Mouse (Mus musculus): ENCODE measurements around the gene Iqcf5. TPM values are rescaled to one million over a fixed set of nuclear protein-coding genes. Genes with fewer than 3 reads are reported as not detected.

Iqcf5 gene
- total and polyA plus RNA-seq, 2 experiments from 2014 or later: not detected

GRCm38 (mm10) chr9:106469776-106470175, 44.6 kb upstream of the Iqcf5 start:
- Histone ChIP-seq H3K9me3 (ENCODE audit: low read length) (no peaks in the 10 kb centered on the region), H3K9ac (replicated peaks; ENCODE audit: low read length, poor library complexity, severe bottlenecking) (no peak overlapping the region), H3K4me3 (ENCODE audit: low read depth, low read length) (no peak overlapping the region), H3K4me1 (ENCODE audit: insufficient read depth, low read length) (no peaks in the 10 kb centered on the region; the same call in 1 of the 2 replicates), H3K27me3 (ENCODE audit: insufficient read depth, low read length) (no peaks in the 10 kb centered on the region), H3K27ac (ENCODE audit: low read depth, low read length) (no peak overlapping the region), H3K36me3 (ENCODE audit: insufficient read depth, low read length) (no peaks in the 10 kb centered on the region), H3K4me2 (ENCODE audit: low read depth, low read length, poor library complexity, severe bottlenecking) (no peak overlapping the region)
- ATAC-seq (ENCODE audit: low FRiP score) (no peak), DNase-seq (ENCODE audit: low spot score) (no peak)
- WGBS: 75% methylated on average over 9 of the region's 9 CpGs
- no peak for TF ChIP-seq CTCF (IDR thresholded peaks at IDR 0.05)

GRCm38 (mm10) chr9:106470991-106471750, 43.2 kb upstream of the Iqcf5 start:
- Histone ChIP-seq H3K36me3 (ENCODE audit: insufficient read depth, low read length) (no peaks in the 10 kb centered on the region), H3K27ac (ENCODE audit: low read depth, low read length) (no peak overlapping the region), H3K4me3 (ENCODE audit: low read depth, low read length) (no peak overlapping the region), H3K4me1 (ENCODE audit: insufficient read depth, low read length) (no peaks in the 10 kb centered on the region), H3K9ac (replicated peaks; ENCODE audit: low read length, poor library complexity, severe bottlenecking) (no peak overlapping the region), H3K4me2 (ENCODE audit: low read depth, low read length, poor library complexity, severe bottlenecking) (no peak overlapping the region), H3K27me3 (ENCODE audit: insufficient read depth, low read length) (no peaks in the 10 kb centered on the region), H3K9me3 (ENCODE audit: low read length) (no peaks in the 10 kb centered on the region)
- DNase-seq (ENCODE audit: low spot score) (no peak), ATAC-seq (ENCODE audit: low FRiP score) (no peak)
- 73% methylated on average over 14 of the region's 14 CpGs for WGBS
- no peak for TF ChIP-seq CTCF (IDR thresholded peaks at IDR 0.05)

- ATAC-seq (ENCODE audit: low FRiP score) (no peak), DNase-seq (ENCODE audit: low spot score) (no peak)
- no peak for TF ChIP-seq CTCF (IDR thresholded peaks at IDR 0.05)
- no peak overlapping the region for H3K4me3 ChIP-seq (ENCODE audit: low read depth, low read length)
- WGBS: 20% methylated on average over 5 of the region's 5 CpGs
- H3K9me3 ChIP-seq (ENCODE audit: low read length): no peaks in the 10 kb centered on the region
- no peaks in the 10 kb centered on the region for H3K4me1 ChIP-seq (ENCODE audit: insufficient read depth, low read length)
- H3K27ac ChIP-seq (ENCODE audit: low read depth, low read length): no peak overlapping the region
- no peaks in the 10 kb centered on the region for H3K27me3 ChIP-seq (ENCODE audit: insufficient read depth, low read length)
- H3K36me3 ChIP-seq (ENCODE audit: insufficient read depth, low read length): no peaks in the 10 kb centered on the region
- no peak overlapping the region for H3K4me2 ChIP-seq (ENCODE audit: low read depth, low read length, poor library complexity, severe bottlenecking)
- H3K9ac ChIP-seq (replicated peaks; ENCODE audit: low read length, poor library complexity, severe bottlenecking): no peak overlapping the region
These were observed 42.5 kb upstream of the Iqcf5 start for GRCm38 (mm10) chr9:106471892-106472291.

- Histone ChIP-seq H3K4me3 (ENCODE audit: low read depth, low read length) (no peak overlapping the region), H3K27ac (ENCODE audit: low read depth, low read length) (no peak overlapping the region), H3K4me2 (ENCODE audit: low read depth, low read length, poor library complexity, severe bottlenecking) (no peak overlapping the region), H3K36me3 (ENCODE audit: insufficient read depth, low read length) (no peaks in the 10 kb centered on the region), H3K27me3 (ENCODE audit: insufficient read depth, low read length) (no peaks in the 10 kb centered on the region), H3K9ac (replicated peaks; ENCODE audit: low read length, poor library complexity, severe bottlenecking) (no peak overlapping the region), H3K4me1 (ENCODE audit: insufficient read depth, low read length) (no peaks in the 10 kb centered on the region), H3K9me3 (ENCODE audit: low read length) (no peaks in the 10 kb centered on the region)
- WGBS: 54% methylated on average over 4 of the region's 4 CpGs
- no peak for ATAC-seq (ENCODE audit: low FRiP score)
- no peak for TF ChIP-seq CTCF (IDR thresholded peaks at IDR 0.05)
- no peak for DNase-seq (ENCODE audit: low spot score)
These were observed 42.1 kb upstream of the Iqcf5 start for GRCm38 (mm10) chr9:106472321-106472720.

GRCm38 (mm10) chr9:106473081-106473752, 41.2 kb upstream of the Iqcf5 start:
- Histone ChIP-seq H3K36me3 (ENCODE audit: insufficient read depth, low read length) (no peaks in the 10 kb centered on the region), H3K27me3 (ENCODE audit: insufficient read depth, low read length) (no peaks in the 10 kb centered on the region), H3K4me3 (ENCODE audit: low read depth, low read length) (no peak overlapping the region), H3K9me3 (ENCODE audit: low read length) (no peaks in the 10 kb centered on the region), H3K4me2 (ENCODE audit: low read depth, low read length, poor library complexity, severe bottlenecking) (no peak overlapping the region), H3K27ac (ENCODE audit: low read depth, low read length) (no peak overlapping the region), H3K9ac (replicated peaks; ENCODE audit: low read length, poor library complexity, severe bottlenecking) (no peak overlapping the region), H3K4me1 (ENCODE audit: insufficient read depth, low read length) (peaks cover 5% of the 10 kb centered on the region; the same call in 1 of the 2 replicates)
- no peak for DNase-seq (ENCODE audit: low spot score)
- ATAC-seq (ENCODE audit: low FRiP score): no peak
- WGBS: 89% methylated on average over 16 of the region's 16 CpGs
- no peak for TF ChIP-seq CTCF (IDR thresholded peaks at IDR 0.05)

GRCm38 (mm10) chr9:106473753-106474105, 40.6 kb upstream of the Iqcf5 start:
- no peak for TF ChIP-seq CTCF (IDR thresholded peaks at IDR 0.05)
- WGBS: 78% methylated on average over 5 of the region's 5 CpGs
- no peak for DNase-seq (ENCODE audit: low spot score)
- Histone ChIP-seq H3K4me1 (ENCODE audit: insufficient read depth, low read length) (peaks cover 5% of the 10 kb centered on the region; the same call in 1 of the 2 replicates), H3K4me3 (ENCODE audit: low read depth, low read length) (no peak overlapping the region), H3K4me2 (ENCODE audit: low read depth, low read length, poor library complexity, severe bottlenecking) (no peak overlapping the region), H3K36me3 (ENCODE audit: insufficient read depth, low read length) (no peaks in the 10 kb centered on the region), H3K9ac (replicated peaks; ENCODE audit: low read length, poor library complexity, severe bottlenecking) (no peak overlapping the region), H3K27ac (ENCODE audit: low read depth, low read length) (no peak overlapping the region), H3K27me3 (ENCODE audit: insufficient read depth, low read length) (no peaks in the 10 kb centered on the region), H3K9me3 (ENCODE audit: low read length) (no peaks in the 10 kb centered on the region)
- no peak for ATAC-seq (ENCODE audit: low FRiP score)
